Comparison of ENCODE assay signal across 18 mouse cellular contexts in the genomic region with DNA sequence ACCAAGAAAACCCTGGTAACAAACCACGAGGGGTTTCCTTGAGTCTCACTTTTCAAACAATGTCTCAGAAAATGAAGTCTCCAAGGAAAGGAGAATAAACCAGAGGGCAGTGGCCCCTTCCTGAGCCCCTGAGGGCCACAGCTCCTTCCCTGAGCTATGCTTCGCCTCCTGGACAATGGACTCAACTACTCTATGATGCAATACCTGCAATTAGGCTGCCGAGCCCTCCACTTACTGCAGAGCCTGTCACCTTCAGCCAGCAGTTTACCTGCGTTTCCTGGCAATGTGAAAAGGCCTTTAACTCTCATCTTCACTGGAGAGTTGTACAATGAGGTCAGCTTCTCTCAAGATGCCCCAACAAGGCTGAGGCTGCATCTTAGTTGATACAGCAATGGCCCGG. TPM values are rescaled to one million over a fixed set of nuclear protein-coding genes. Genes with fewer than 3 reads are reported as not detected.
"Had no signal": no experiment of that assay in that cellular context is flagged by ENCODE, and none has a peak within 500 bp of the region (broad histone marks: within the 10 kb centered on the region; RNA-seq: fewer than 3 reads in every experiment).

No protein-coding gene starts in this region.

- DNase-seq: kidney, adult 11 months; kidney, adult 9 months; kidney, postnatal 36 days; left cerebral cortex, postnatal 4 days; midbrain, embryonic 14.5 days; thymus, postnatal 4 days had no signal

- H3K4me3 ChIP-seq: limb, embryonic 13.5 days; lung, embryonic 15.5 days; midbrain, embryonic 10.5 days; myocyte had no signal

- H3K4me1 ChIP-seq: limb, embryonic 13.5 days; lung, embryonic 15.5 days; midbrain, embryonic 10.5 days had no signal

- H3K27me3 ChIP-seq: limb, embryonic 13.5 days; lung, embryonic 15.5 days had no signal

- H3K4me2 ChIP-seq: limb, embryonic 13.5 days; lung, embryonic 15.5 days had no signal

- H3K9me3 ChIP-seq: limb, embryonic 13.5 days; lung, embryonic 15.5 days; midbrain, embryonic 10.5 days had no signal

- H3K9ac ChIP-seq: limb, embryonic 13.5 days; liver, embryonic 14.5 days; lung, embryonic 15.5 days had no signal

- H3K27ac ChIP-seq: kidney, postnatal 0 days; limb, embryonic 13.5 days; liver, embryonic 14.5 days; lung, embryonic 15.5 days; midbrain, embryonic 10.5 days; stomach, postnatal 0 days had no signal

RNA-seq across cellular contexts. Expression of a gene that starts 23.4 kb away (rescaled TPM):
- total RNA-seq: layer of hippocampus, adult 18-20 months; layer of hippocampus, postnatal 10 days; left cerebral cortex, adult 18-20 months; neutrophil, adult 5-6 weeks had no signal
- polyA plus RNA-seq: kidney, postnatal 0 days; limb, embryonic 13.5 days; midbrain, embryonic 10.5 days; myocyte; neural tube, embryonic 11.5 days; stomach, postnatal 0 days had no signal
